Mouse (Mus musculus): ENCODE measurements at regions not wholly inside any gene's neighbourhood (a gene's known extent, or its start where the extent isn't known, plus 50 kb on each side); places are given as distances from the start of the nearest gene placed in this dataset.

DNA sequence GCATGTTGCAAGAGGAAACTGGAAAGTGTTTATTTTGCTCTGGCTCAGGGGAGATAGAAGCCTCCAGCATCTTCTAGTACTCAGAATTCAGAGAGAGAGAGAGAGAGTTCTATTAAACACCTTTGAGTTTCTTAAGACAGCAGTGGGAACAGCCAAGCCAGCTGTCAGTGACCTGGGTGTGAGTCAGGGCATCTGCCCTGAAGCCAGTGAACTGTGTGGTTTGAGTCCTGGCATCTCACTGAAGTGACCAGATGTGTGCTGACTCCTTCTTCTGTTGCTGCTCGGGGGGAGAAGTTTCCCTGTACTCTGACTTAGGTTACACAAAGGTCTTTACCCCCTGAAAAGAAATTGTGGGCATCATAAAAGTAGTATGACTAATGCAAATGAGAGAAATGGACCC is 70.4 kb upstream of the Kcnmb2 start:
- ATAC-seq (ENCODE audit: insufficient number of reproducible peaks, insufficient read depth, low FRiP score, low TSS enrichment, low read depth) = no peak
- no peaks in the 10 kb centered on the region for H3K4me1 ChIP-seq (replicated peaks)
- no peaks in the 10 kb centered on the region for H3K27me3 ChIP-seq
- H3K36me3 ChIP-seq = no peaks in the 10 kb centered on the region
- no peak overlapping the region for H3K9ac ChIP-seq (replicated peaks)
- no peak overlapping the region for H3K4me2 ChIP-seq
- no peak overlapping the region for H3K4me3 ChIP-seq (replicated peaks)
- 60% methylated on average over 1 of the region's 1 CpGs for WGBS
- H3K9me3 ChIP-seq = no peaks in the 10 kb centered on the region
- H3K27ac ChIP-seq = no peak overlapping the region

GRCm38 (mm10) chr3:31841253-31841652 is 61.1 kb upstream of the Kcnmb2 start:
- ATAC-seq (ENCODE audit: insufficient number of reproducible peaks, insufficient read depth, low FRiP score, low TSS enrichment, low read depth) = no peak
- H3K27ac ChIP-seq = no peak overlapping the region
- no peaks in the 10 kb centered on the region for H3K36me3 ChIP-seq
- no peak overlapping the region for H3K4me3 ChIP-seq (replicated peaks)
- no peak overlapping the region for H3K9ac ChIP-seq (replicated peaks)
- whole genome bisulfite sequencing = 60% methylated on average over 1 of the region's 1 CpGs
- H3K4me2 ChIP-seq = no peak overlapping the region
- no peaks in the 10 kb centered on the region for H3K4me1 ChIP-seq (replicated peaks)
- no peaks in the 10 kb centered on the region for H3K9me3 ChIP-seq
- no peaks in the 10 kb centered on the region for H3K27me3 ChIP-seq

DNA sequence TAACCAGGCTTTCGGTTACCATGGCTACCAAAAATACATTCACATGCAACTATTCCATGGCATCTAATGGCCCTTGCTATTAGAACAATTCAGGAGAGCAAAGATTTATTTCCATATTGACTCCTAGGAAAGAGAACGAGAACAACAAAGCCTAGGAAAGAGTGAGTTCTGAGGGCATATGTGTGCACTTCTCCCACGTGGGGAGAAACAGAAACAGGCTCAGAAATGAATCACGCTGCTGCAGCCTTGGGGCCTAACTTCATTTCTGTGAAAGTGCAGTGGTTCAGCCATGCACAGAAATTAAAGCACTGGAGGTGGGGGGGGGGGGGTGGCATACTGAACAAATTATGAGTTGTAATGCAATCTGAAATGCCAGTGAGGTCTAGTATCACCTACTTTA is 55.2 kb upstream of the Kcnmb2 start:
- 61% methylated on average over 4 of the region's 4 CpGs for WGBS
- no peaks in the 10 kb centered on the region for H3K27me3 ChIP-seq
- H3K4me2 ChIP-seq = no peak overlapping the region
- no peak overlapping the region for H3K4me3 ChIP-seq (replicated peaks)
- no peaks in the 10 kb centered on the region for H3K9me3 ChIP-seq
- no peak overlapping the region for H3K9ac ChIP-seq (replicated peaks)
- no peaks in the 10 kb centered on the region for H3K36me3 ChIP-seq
- ATAC-seq (ENCODE audit: insufficient number of reproducible peaks, insufficient read depth, low FRiP score, low TSS enrichment, low read depth) = no peak
- H3K27ac ChIP-seq = no peak overlapping the region
- no peaks in the 10 kb centered on the region for H3K4me1 ChIP-seq (replicated peaks)
